In genomic region chr14:26447223-26447622, GRCm38 (mm10) we compare ENCODE assay signal across 26 mouse cellular contexts.
DNase-seq lines count a peak whose midpoint lies in the region; ATAC-seq lines count a peak whose summit lies in the region.
"Had no signal": no experiment of that assay in that cellular context is flagged by ENCODE, and none has a peak within 500 bp of the region (broad histone marks: within the 10 kb centered on the region; RNA-seq: fewer than 3 reads in every experiment).

No protein-coding gene starts in this region.

- no peaks in the 10 kb centered on the region for H3K9me3 ChIP-seq in liver, embryonic 11.5 days (ENCODE audit: control insufficient read depth, low read length)
- no peaks in the 10 kb centered on the region for H3K9me3 ChIP-seq in midbrain, embryonic 15.5 days
- H3K9me3 ChIP-seq: embryonic facial prominence, embryonic 10.5 days; embryonic facial prominence, embryonic 12.5 days; forebrain, embryonic 13.5 days; forebrain, embryonic 15.5 days; G1E had no signal

- no peaks in the 10 kb centered on the region; the same call in 1 of the 2 replicates for H3K36me3 ChIP-seq in liver, embryonic 11.5 days (ENCODE audit: control insufficient read depth, insufficient read depth, low read length)
- no peaks in the 10 kb centered on the region for H3K36me3 ChIP-seq in midbrain, embryonic 15.5 days (replicated peaks)
- H3K36me3 ChIP-seq: forebrain, embryonic 15.5 days had no signal

- H3K27me3 ChIP-seq in liver, embryonic 11.5 days (replicated peaks; ENCODE audit: control insufficient read depth, insufficient read depth, low read length), result no peaks in the 10 kb centered on the region
- no peaks in the 10 kb centered on the region for H3K27me3 ChIP-seq in midbrain, embryonic 15.5 days (replicated peaks)
- H3K27me3 ChIP-seq: CH12.LX; embryonic facial prominence, embryonic 12.5 days; forebrain, embryonic 13.5 days; forebrain, embryonic 15.5 days; Patski had no signal

- no peak overlapping the region for H3K4me2 ChIP-seq in liver, embryonic 11.5 days
- H3K4me2 ChIP-seq in midbrain, embryonic 15.5 days, result no peak overlapping the region
- H3K4me2 ChIP-seq: embryonic facial prominence, embryonic 12.5 days; forebrain, embryonic 13.5 days; forebrain, embryonic 15.5 days had no signal

- H3K4me3 ChIP-seq in liver, embryonic 11.5 days (ENCODE audit: low read depth, low read length), result no peak overlapping the region
- no peak overlapping the region for H3K4me3 ChIP-seq in midbrain, embryonic 15.5 days
- H3K4me3 ChIP-seq: embryonic facial prominence, embryonic 10.5 days; embryonic facial prominence, embryonic 12.5 days; forebrain, embryonic 13.5 days; forebrain, embryonic 15.5 days had no signal

- ATAC-seq in liver, embryonic 11.5 days (replicated peaks; ENCODE audit: low FRiP score), result 0 out of 2 replicates have a peak, but pooled peaks have one; percentile 29
- peak; percentile 65 for ATAC-seq in megakaryocyte-erythroid progenitor cell, adult 5-6 weeks (replicated peaks; ENCODE audit: low FRiP score, low TSS enrichment, poor library complexity, severe bottlenecking)
- ATAC-seq in midbrain, embryonic 15.5 days (replicated peaks), result no peak
- ATAC-seq: activated CD4-positive, CD25-positive, alpha-beta regulatory T cell, adult 4 months; CD4-positive, CD25-positive, alpha-beta regulatory T cell, adult 4 months; forebrain, embryonic 13.5 days; forebrain, embryonic 15.5 days; forebrain, postnatal 0 days; Patski had no signal

- WGBS in liver, embryonic 11.5 days, result 54% methylated on average over 2 of the region's 2 CpGs
- WGBS in midbrain, embryonic 15.5 days, result 96% methylated on average over 2 of the region's 2 CpGs

- H3K27ac ChIP-seq in liver, embryonic 11.5 days (ENCODE audit: low read depth, low read length), result no peak overlapping the region
- no peak overlapping the region for H3K27ac ChIP-seq in midbrain, embryonic 15.5 days
- H3K27ac ChIP-seq: embryonic facial prominence, embryonic 10.5 days; embryonic facial prominence, embryonic 12.5 days; forebrain, embryonic 13.5 days; forebrain, embryonic 15.5 days had no signal

- H3K4me1 ChIP-seq in liver, embryonic 11.5 days (replicated peaks; ENCODE audit: control insufficient read depth, insufficient read depth, low read length), result no peaks in the 10 kb centered on the region; the same call in none of the 2 replicates
- peaks cover 8% of the 10 kb centered on the region for H3K4me1 ChIP-seq in midbrain, embryonic 15.5 days

- no peak for DNase-seq in liver, embryonic 11.5 days (ENCODE audit: low spot score)
- no peak for DNase-seq in liver
- DNase-seq in c-Kit-positive CD71-positive TER-119-negative erythroid progenitor cells, embryonic 14.5 days (ENCODE audit: low read depth), result peak; percentile 11
- no peak for DNase-seq in right cerebral cortex, postnatal 4 days
- DNase-seq: adrenal gland, adult 8-10 months; adrenal gland, postnatal 14 days; adrenal gland, postnatal 36 days; B cell, adult 2 months; cerebellum, adult 11 months; cerebellum, adult 18-20 months; cerebellum, adult 8-10 months; cerebellum, adult 9-11 months; cerebellum, postnatal 14 days; cerebellum, postnatal 36 days; forebrain, postnatal 0 days had no signal

- H3K9ac ChIP-seq in liver, embryonic 11.5 days (ENCODE audit: low read depth, low read length), result no peak overlapping the region
- no peak overlapping the region for H3K9ac ChIP-seq in midbrain, embryonic 15.5 days
- H3K9ac ChIP-seq: embryonic facial prominence, embryonic 12.5 days; forebrain, embryonic 13.5 days; forebrain, embryonic 15.5 days; forebrain, postnatal 0 days had no signal
